Mouse (Mus musculus) hindbrain, embryonic 13.5 days (tissue): Measurements from ENCODE around the gene Gpcpd1. TPM values are rescaled to one million over a fixed set of nuclear protein-coding genes. Genes with fewer than 3 reads are reported as not detected.
"Not testable (repeated sequence)": the region's sequence is repeated elsewhere in the genome, so short reads cannot be mapped to it uniquely, and the experiment has no call there.

Source experiments
- ATAC-seq: fragments of 200-750 bp; cut with Nextera tagmentation; 2 replicates; pipeline ENCODE4 v1.8.0; 2017; ENCODE audit warnings: moderate TSS enrichment; ENCODE audit not compliant: low FRiP score
- H3K27ac ChIP-seq: fragments of 300-500 bp; sonication (generic); 2 replicates; pipeline ENCODE4 v1.5.1; 2015; ENCODE audit warnings: inconsistent platforms, mild to moderate bottlenecking, moderate library complexity
- H3K27me3 ChIP-seq: fragments of 300-500 bp; sonication (generic); 2 replicates; pipeline ENCODE4 v1.6.1; 2015; ENCODE audit warnings: mild to moderate bottlenecking, inconsistent platforms
- H3K36me3 ChIP-seq: fragments of 300-500 bp; sonication (generic); 2 replicates; pipeline ENCODE4 v1.6.1; 2015; ENCODE audit warnings: mild to moderate bottlenecking, inconsistent platforms
- H3K4me1 ChIP-seq: fragments of 300-500 bp; sonication (generic); replicated peaks from 2 replicates; pipeline ENCODE4 v1.6.1; 2015; ENCODE audit warnings: inconsistent platforms
- H3K4me2 ChIP-seq: fragments of 300-500 bp; sonication (generic); 2 replicates; pipeline ENCODE4 v1.6.1; 2015; ENCODE audit warnings: inconsistent platforms, mild to moderate bottlenecking, moderate library complexity
- H3K4me3 ChIP-seq: fragments of 300-500 bp; sonication (generic); 2 replicates; pipeline ENCODE4 v1.5.1; 2015; ENCODE audit warnings: mild to moderate bottlenecking, inconsistent platforms
- H3K9ac ChIP-seq: fragments of 300-500 bp; sonication (generic); 2 replicates; pipeline ENCODE4 v1.6.1; 2015; ENCODE audit warnings: mild to moderate bottlenecking, inconsistent platforms
- H3K9me3 ChIP-seq: fragments of 300-500 bp; sonication (generic); 2 replicates; pipeline ENCODE4 v1.6.1; 2016; ENCODE audit warnings: inconsistent platforms
- WGBS: fragments of 180-500 bp; shearing (Covaris S2); methylation state at CpG from one replicate; pipeline ENCODE4 v1.1.7; 2015; 5-methylcytosine and 5-hydroxymethylcytosine counted together
- polyA plus RNA-seq: library from polyadenylated mRNA; unstranded; fragments of >200 nt; fragmentation: Nextera tagmentation; extraction: Ambion mirVana; gene quantifications from 2 replicates; pipeline ENCODE4 v1.2.1, GENCODE M21; 2015

The Gpcpd1 gene
- polyA plus RNA-seq, 1 experiment from 2014 or later = 84.8 TPM

DNA sequence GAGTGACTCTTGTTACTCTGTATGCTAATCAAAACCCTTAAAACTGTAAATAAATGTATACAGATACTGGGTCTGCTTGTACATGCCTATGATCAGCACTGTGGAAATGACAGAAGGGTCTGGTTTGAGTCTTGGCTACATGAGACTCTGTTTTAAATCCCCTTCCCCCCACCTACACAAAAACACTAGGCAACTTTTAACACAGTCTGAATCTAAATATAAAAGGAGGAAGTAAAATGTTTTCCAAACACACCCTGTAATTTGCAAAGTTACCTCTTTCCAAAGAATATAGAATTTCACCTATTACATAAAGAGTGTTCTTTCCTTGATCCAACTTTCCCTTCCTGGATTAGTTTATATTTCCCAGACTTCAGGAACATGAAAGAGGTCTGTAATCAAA, 14.2 kb upstream of the Gpcpd1 start:
- no peak overlapping the region for H3K4me3 ChIP-seq
- H3K4me2 ChIP-seq = no peak overlapping the region
- no peaks in the 10 kb centered on the region for H3K4me1 ChIP-seq
- no peaks in the 10 kb centered on the region for H3K9me3 ChIP-seq
- no peaks in the 10 kb centered on the region for H3K27me3 ChIP-seq
- ATAC-seq = no peak
- H3K9ac ChIP-seq = no peak overlapping the region
- H3K36me3 ChIP-seq = no peaks in the 10 kb centered on the region
- no peak overlapping the region for H3K27ac ChIP-seq

DNA sequence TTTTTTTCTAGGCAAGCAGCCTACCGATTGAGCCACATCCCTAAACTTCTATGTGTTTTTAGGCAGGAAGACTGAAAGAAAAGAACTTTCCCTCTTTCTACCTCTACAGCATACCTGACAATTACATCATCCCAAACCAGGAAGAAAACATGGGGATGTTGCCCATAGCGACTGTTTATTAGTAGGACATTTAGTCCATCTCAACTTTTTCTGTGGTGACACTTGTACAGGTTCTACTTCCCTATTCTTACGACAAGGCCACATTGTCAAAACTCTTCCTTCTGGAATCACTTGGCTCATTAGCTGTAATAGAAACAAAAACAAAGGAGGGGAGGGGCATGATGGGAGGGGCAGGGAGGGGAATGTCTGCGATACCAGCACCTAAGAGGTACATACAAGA, 12.6 kb upstream of the Gpcpd1 start:
- Histone ChIP-seq H3K27ac (no peak overlapping the region), H3K9me3 (no peaks in the 10 kb centered on the region), H3K4me3 (no peak overlapping the region), H3K36me3 (no peaks in the 10 kb centered on the region), H3K9ac (no peak overlapping the region), H3K4me2 (no peak overlapping the region), H3K27me3 (no peaks in the 10 kb centered on the region), H3K4me1 (no peaks in the 10 kb centered on the region)
- no peak for ATAC-seq
- WGBS = 87% methylated on average over 4 of the region's 4 CpGs

DNA sequence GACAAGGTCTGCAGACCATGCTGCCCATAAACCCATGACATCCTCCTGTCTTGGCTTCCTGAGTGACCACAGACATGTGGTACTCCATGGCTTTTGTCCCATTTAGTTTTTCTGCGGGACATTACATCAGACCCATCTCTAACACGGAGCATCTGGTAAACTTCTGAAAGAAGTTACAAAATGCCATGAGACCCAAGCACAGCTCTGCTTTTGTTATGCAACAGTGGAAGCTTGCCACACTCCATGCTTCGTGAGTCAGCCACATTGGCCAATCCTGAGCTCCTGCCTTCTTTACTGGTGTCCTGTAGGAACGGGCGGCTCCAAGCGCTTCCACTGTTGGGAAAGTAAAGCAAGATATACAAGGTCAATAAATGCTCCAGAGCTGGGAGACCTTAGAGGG, 11.6 kb upstream of the Gpcpd1 start:
- ATAC-seq = no peak
- Histone ChIP-seq H3K36me3 (no peaks in the 10 kb centered on the region), H3K4me1 (no peaks in the 10 kb centered on the region), H3K4me2 (no peak overlapping the region), H3K27ac (no peak overlapping the region), H3K9ac (no peak overlapping the region), H3K27me3 (no peaks in the 10 kb centered on the region), H3K4me3 (no peak overlapping the region), H3K9me3 (no peaks in the 10 kb centered on the region)
- WGBS = 87% methylated on average over 6 of the region's 6 CpGs

- no peak for ATAC-seq
- peak overlapping the region; percentile 48; the same call in 1 of the 2 replicates for H3K27ac ChIP-seq
- WGBS = 77% methylated on average over 3 of the region's 3 CpGs
Observed at GRCm38 (mm10) chr2:132597866-132598480, 10.4 kb upstream of the Gpcpd1 start.

GRCm38 (mm10) chr2:132597226-132597625, 9.7 kb upstream of the Gpcpd1 start:
- 79% methylated on average over 8 of the region's 8 CpGs for WGBS
- Histone ChIP-seq H3K9me3 (no peaks in the 10 kb centered on the region), H3K36me3 (no peaks in the 10 kb centered on the region), H3K4me1 (no peaks in the 10 kb centered on the region), H3K27ac (no peak overlapping the region), H3K27me3 (no peaks in the 10 kb centered on the region), H3K4me2 (no peak overlapping the region), H3K4me3 (no peak overlapping the region), H3K9ac (no peak overlapping the region)
- no peak for ATAC-seq

More at GRCm38 (mm10) chr2:132597866-132598480, 10.4 kb upstream of the Gpcpd1 start:
- Histone ChIP-seq H3K4me3 (no peak overlapping the region), H3K9ac (no peak overlapping the region), H3K9me3 (no peaks in the 10 kb centered on the region), H3K27me3 (no peaks in the 10 kb centered on the region), H3K36me3 (no peaks in the 10 kb centered on the region), H3K4me1 (no peaks in the 10 kb centered on the region), H3K4me2 (no peak overlapping the region)

DNA sequence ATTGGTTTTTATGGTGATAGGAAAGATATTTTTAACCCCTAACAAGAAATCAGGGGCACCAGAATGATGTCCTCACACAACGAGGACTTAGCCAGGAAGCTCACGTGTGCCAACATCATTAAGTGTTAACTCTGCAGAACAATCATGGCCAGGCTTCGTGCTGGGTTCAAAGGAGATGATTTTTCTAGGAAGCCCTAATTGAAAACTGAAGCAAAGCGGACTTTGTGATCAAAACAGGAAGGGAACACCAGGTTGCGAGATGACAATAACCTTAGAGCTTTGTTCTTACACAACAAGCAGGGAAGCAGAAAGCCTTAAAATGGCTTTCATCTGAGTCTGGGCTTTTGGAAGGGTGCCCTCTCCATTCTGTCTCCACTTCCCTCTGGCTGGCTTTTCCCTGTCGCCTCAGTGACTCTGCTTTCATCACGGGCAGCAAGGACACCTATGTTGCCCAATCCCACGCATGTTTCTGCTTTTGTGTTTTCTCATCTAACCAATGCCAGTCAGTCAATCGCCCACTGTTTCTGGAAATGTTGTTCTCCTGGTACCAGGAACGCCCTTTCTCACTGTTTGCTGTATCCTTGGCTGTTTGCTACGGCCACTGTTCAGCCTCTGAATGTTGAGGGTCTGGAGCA, 8.2 kb upstream of the Gpcpd1 start:
- no peak for ATAC-seq
- Histone ChIP-seq H3K9ac (no peak overlapping the region), H3K9me3 (no peaks in the 10 kb centered on the region), H3K4me2 (no peak overlapping the region), H3K4me1 (no peaks in the 10 kb centered on the region), H3K27ac (no peak overlapping the region), H3K4me3 (no peak overlapping the region), H3K27me3 (no peaks in the 10 kb centered on the region), H3K36me3 (no peaks in the 10 kb centered on the region)
- WGBS = 84% methylated on average over 11 of the region's 11 CpGs

- WGBS = 87% methylated on average over 3 of the region's 3 CpGs
- no peaks in the 10 kb centered on the region for H3K36me3 ChIP-seq
Observed at GRCm38 (mm10) chr2:132592126-132592525, 4.6 kb upstream of the Gpcpd1 start.

GRCm38 (mm10) chr2:132591579-132591978, 4.0 kb upstream of the Gpcpd1 start:
- not testable (repeated sequence) for H3K9ac ChIP-seq, H3K4me1 ChIP-seq, H3K4me3 ChIP-seq, H3K36me3 ChIP-seq, H3K27me3 ChIP-seq, H3K27ac ChIP-seq, ATAC-seq, H3K4me2 ChIP-seq, H3K9me3 ChIP-seq
- 79% methylated on average over 3 of the region's 3 CpGs for WGBS

More at GRCm38 (mm10) chr2:132592126-132592525, 4.6 kb upstream of the Gpcpd1 start:
- no peak for ATAC-seq
- Histone ChIP-seq H3K9ac (no peak overlapping the region), H3K27me3 (no peaks in the 10 kb centered on the region), H3K4me3 (no peak overlapping the region), H3K9me3 (no peaks in the 10 kb centered on the region), H3K27ac (no peak overlapping the region), H3K4me1 (no peaks in the 10 kb centered on the region), H3K4me2 (no peak overlapping the region)

DNA sequence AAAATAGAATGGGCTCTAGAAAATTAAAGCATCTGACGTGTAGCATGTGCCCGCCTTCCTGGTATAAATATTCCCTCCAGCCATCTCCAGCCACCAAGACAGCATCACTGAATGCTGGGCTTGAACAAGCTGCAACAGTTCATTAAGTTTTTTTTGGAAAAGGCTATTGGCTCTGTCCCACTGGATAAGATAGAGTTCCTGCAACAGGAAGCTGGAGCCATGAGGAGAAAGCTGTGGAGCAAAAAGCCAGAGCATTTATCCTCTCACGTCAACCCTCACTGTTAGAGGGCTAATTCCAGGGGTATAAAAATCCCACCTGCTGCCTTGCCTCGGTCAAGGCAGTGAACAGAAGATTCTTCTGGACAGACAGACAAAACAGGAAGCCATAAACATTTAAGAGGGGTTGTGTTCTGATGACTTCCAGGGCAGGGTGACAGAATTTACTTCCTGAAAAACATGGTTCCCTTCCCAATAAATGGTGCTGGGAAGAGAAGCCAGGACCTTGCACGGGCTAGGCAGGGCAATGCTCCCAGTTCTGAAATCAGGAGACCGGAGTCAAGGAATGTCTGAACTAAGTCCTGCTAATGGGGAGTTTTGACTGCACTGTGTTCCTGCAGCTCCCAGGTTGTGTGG, 2.5 kb upstream of the Gpcpd1 start:
- Histone ChIP-seq H3K4me3 (no peak overlapping the region), H3K9ac (no peak overlapping the region), H3K4me2 (no peak overlapping the region), H3K27me3 (no peaks in the 10 kb centered on the region), H3K36me3 (no peaks in the 10 kb centered on the region), H3K4me1 (no peaks in the 10 kb centered on the region), H3K9me3 (no peaks in the 10 kb centered on the region), H3K27ac (no peak overlapping the region)
- WGBS = 83% methylated on average over 6 of the region's 6 CpGs
- ATAC-seq = no peak

DNA sequence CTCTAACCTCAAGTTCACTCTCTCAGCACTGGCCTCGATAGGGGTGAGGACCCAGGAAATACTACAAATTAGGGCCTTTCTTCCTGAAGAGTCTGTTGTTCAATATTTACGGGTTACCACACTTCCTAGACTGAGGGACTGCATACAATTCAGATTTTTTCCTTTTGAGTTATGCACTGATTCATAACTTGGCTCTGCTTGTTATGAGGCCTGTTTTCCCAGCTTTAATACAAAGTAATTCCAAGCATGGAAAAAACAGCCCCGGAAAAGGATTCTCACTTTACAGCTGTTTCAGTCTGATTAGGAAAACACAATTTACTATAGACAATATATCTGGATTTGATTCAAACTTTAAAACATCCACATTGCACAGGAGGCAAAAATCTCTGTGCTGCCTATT, 1.5 kb downstream of the Gpcpd1 start:
- Histone ChIP-seq H3K36me3 (no peaks in the 10 kb centered on the region), H3K4me1 (peaks cover 13% of the 10 kb centered on the region), H3K27me3 (no peaks in the 10 kb centered on the region), H3K27ac (no peak overlapping the region), H3K4me2 (no peak overlapping the region), H3K4me3 (no peak overlapping the region), H3K9me3 (no peaks in the 10 kb centered on the region), H3K9ac (no peak overlapping the region)
- ATAC-seq = no peak
- 79% methylated on average over 3 of the region's 3 CpGs for WGBS

DNA sequence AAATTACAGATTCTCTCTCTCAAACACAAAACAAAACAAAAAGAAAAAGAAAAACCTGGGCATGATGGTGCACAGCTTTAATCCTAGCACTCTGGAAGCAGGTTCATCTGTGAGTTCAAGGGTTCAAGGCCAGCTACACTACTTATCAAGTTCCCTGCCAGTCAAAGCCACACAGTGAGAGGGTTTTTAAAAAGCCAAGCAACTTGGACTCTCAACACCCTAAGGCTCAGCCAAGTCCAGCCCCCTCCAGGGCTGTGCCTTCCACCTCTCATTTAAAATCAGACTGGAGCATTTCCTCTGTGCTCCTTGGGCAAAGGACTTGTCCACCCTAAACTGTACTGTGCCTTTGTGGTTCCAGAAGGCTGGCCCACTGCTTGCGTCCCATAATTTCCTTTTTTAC, 3.3 kb downstream of the Gpcpd1 start:
- H3K4me3 ChIP-seq = no peak overlapping the region
- H3K9ac ChIP-seq = no peak overlapping the region
- no peak overlapping the region for H3K4me2 ChIP-seq
- no peaks in the 10 kb centered on the region for H3K27me3 ChIP-seq
- H3K9me3 ChIP-seq = no peaks in the 10 kb centered on the region
- 97% methylated on average over 1 of the region's 1 CpGs for WGBS
- peaks cover 13% of the 10 kb centered on the region for H3K4me1 ChIP-seq
- no peaks in the 10 kb centered on the region for H3K36me3 ChIP-seq
- no peak overlapping the region for H3K27ac ChIP-seq
- no peak for ATAC-seq

DNA sequence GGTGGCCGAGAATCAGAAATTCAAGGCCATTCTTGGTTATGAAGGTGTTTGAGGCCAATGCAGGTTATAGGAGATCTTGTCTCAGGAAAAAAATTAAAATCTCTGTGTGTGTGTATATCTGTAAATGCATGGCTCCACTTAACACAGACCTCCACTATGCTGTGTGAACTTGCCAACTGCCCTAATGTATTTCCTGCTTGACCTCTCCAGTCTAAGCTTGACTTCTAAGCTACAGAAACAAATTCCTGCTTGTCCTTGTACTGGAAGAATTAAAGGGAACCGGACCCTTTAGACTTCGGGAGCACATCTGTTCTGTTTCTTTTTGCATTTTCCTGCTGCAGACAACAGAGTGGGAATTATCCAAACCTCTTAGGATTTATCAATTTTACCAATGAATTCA, 4.4 kb downstream of the Gpcpd1 start:
- ATAC-seq = no peak
- 75% methylated on average over 3 of the region's 3 CpGs for WGBS
- H3K27ac ChIP-seq = peak overlapping the region; percentile 40; the same call in 1 of the 2 replicates
- H3K9me3 ChIP-seq = no peaks in the 10 kb centered on the region
- H3K4me1 ChIP-seq = peaks cover 13% of the 10 kb centered on the region
- H3K27me3 ChIP-seq = no peaks in the 10 kb centered on the region
- H3K4me3 ChIP-seq = no peak overlapping the region
- H3K36me3 ChIP-seq = no peaks in the 10 kb centered on the region
- no peak overlapping the region for H3K9ac ChIP-seq
- H3K4me2 ChIP-seq = no peak overlapping the region

DNA sequence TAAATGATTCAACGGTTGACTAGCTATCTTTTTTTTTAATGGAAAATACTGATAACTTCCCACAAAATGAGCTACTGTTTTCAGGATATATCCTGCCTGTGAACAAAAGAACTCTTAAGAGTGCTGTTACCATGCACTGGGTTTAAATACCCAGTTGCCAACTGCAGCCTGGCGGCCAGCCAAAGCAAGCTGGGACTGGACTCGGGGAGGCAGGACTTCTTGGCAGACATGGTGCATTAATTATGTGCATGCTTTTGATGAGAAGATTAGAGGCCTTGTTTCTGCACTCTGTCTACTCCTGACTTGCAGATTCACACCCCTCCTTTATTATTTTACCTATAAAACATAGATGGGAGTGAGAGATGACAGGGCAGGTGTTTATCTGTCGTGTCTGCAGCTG, 5.3 kb downstream of the Gpcpd1 start:
- Histone ChIP-seq H3K4me1 (peaks cover 13% of the 10 kb centered on the region), H3K36me3 (no peaks in the 10 kb centered on the region), H3K9me3 (no peaks in the 10 kb centered on the region), H3K4me2 (no peak overlapping the region), H3K4me3 (no peak overlapping the region), H3K9ac (no peak overlapping the region), H3K27ac (peak overlapping the region; percentile 76), H3K27me3 (no peaks in the 10 kb centered on the region)
- no peak for ATAC-seq
- 47% methylated on average over 4 of the region's 4 CpGs for WGBS
